Mouse (Mus musculus) kidney, adult 2 months (tissue): ENCODE data around the gene Uhrf1.

Experiments used
- CTCF ChIP-seq: fragments of 200-500 bp; conservative IDR thresholded peaks from 2 replicates; pipeline ENCODE4 v1.5.1; 2011; ENCODE audit warnings: low read depth, mild to moderate bottlenecking, control low read depth, low read length, moderate library complexity, mixed read lengths; ENCODE audit not compliant: insufficient read depth, insufficient read length
- POLR2A ChIP-seq: fragments of 200-500 bp; IDR thresholded peaks from one replicate; pipeline ENCODE4 v1.6.1; 2011; ENCODE audit warnings: low read depth, low read length, control low read depth

DNA sequence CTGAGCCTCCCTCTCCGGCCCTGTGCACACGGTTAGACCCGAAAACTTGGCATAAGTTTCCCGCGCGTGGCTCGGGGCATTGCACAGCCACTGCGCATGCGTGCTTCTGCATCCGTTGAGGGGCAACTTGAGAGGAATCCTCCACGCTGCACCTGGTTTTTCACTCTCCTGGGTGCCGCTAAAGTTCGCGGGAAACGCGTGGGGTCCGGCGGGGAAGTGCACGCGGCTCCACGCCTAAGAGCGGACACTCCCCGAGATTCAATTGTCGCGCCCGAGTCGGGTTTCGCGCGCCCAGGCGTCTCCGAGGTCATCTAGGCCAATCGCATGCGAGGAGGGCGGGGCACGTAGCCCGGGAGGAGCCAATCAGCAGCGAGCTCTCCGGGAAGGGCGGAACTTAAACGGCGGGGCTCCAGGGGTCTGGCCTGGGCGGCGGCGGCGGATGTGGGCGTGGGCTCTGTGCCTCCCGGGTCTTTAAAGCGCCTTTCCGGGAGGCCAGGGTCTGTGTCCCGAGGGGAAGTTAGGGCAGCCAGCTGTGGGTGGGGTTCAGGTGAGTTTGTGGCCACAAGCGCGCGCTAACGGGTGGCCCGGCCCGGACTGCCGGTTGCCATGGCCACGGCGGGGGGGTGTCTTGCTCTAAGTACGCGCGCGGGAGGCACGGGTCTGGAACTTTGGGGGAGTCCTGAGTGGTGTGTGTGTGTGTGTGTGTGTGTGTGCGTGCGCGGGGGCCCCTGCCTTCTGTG is 896 bp downstream of the Uhrf1 start:
- TF ChIP-seq CTCF (no peak), POLR2A (no peak)
